Mouse (Mus musculus): ENCODE data around the gene Trex2. TPM values are rescaled to one million over a fixed set of nuclear protein-coding genes. Genes with fewer than 3 reads are reported as not detected.
"Not testable (repeated sequence)": the region's sequence is repeated elsewhere in the genome, so short reads cannot be mapped to it uniquely, and the experiment has no call there.

Gene Trex2
- total RNA-seq, 2 experiments from 2014 or later, result not detected

GRCm38 (mm10) chrX:73441428-73441827 lies 6.3 kb upstream of the Trex2 start:
- ATAC-seq (replicated peaks; ENCODE audit: low FRiP score, poor library complexity, severe bottlenecking), result no peak

DNA sequence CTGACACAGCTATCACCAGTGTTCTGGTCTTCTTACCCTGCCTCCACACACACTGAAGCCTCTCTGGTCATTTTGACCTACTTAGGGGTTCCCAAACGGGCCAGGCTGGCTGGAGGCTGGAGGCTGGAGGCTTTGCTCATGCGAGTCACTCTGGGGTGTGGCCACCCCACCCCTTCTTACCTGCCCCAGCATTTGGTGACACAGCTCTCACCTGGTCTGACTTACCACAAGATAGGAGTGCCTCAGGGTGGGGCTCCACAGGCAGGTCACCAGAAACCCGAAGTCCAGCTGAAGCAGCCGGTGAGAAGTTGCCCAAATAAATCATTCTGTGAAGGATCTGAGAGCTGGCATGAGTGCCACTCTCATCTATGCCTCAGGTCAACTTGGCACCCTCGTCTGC lies 2.3 kb downstream of the Trex2 start:
- no peak for ATAC-seq (replicated peaks; ENCODE audit: low FRiP score, poor library complexity, severe bottlenecking)

DNA sequence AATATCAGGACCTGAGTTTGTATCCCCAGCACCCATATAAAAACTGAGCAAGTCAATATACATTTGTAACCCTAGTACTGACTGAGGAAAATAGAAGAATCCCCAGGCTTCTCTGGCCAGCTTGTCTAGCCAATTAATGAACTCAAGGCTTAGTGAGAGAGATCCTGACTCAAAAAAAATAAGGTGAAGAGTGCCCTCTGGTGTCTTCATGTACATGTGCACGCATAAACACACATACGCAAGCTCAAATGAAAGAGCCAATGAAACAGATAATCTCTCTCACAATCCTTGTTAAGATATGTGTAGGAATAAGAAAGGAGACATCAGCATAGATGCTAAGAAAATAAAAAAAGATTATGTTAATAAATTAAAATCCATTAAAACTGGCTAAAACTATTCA lies 5.1 kb downstream of the Trex2 start:
- no peak for ATAC-seq (replicated peaks; ENCODE audit: low FRiP score, poor library complexity, severe bottlenecking)

DNA sequence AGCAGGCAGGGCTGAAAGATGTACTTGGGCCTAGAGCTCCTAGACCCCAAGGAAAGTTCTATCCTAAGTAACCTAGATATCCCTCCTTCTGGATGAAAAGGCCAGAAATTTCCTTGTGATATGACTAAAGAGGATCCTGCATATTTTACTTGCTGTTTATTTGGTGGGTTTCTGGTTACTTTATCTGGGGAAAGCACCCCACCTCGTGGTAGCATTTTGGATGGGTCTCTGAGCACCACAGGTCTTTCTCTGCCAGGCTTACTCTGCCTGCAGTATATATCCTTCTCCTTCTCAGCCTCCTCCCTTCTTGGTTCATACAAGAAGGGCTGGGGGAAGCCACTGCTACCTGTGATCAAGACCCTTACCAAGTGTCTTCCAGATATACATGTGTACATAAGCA lies 22.4 kb downstream of the Trex2 start:
- ATAC-seq (replicated peaks; ENCODE audit: low FRiP score, poor library complexity, severe bottlenecking), result no peak

- ATAC-seq (replicated peaks; ENCODE audit: low FRiP score, poor library complexity, severe bottlenecking), result no peak
These were observed 24.1 kb downstream of the Trex2 start, which contains the start of gene Zfp92 for GRCm38 (mm10) chrX:73410880-73411517. TSS of gene Zfp92 (plus strand) at chrX:73411096.

- ATAC-seq (replicated peaks; ENCODE audit: low FRiP score, poor library complexity, severe bottlenecking), result no peak
These were observed 33.5 kb downstream of the Trex2 start for GRCm38 (mm10) chrX:73401616-73402015.

DNA sequence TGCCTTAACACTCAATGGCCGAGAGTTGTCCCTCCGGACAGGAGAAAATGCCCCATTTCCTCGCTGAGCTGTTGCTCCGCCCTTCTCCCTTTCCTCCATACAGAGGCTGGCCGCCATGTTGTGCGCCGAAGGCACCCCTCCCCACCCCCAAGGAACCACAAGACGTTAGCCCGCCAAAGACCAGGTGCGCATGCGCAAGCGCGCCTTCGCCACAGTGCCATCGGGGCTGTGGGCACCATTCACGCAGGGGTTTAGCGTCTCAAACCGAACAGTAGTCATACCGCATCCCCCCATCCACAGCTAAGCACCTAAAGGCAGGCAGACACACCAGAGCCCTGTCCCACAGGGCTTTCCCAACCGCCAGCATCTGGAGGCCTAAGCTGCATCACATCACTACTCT lies 34.2 kb downstream of the Trex2 start:
- ATAC-seq (replicated peaks; ENCODE audit: low FRiP score, poor library complexity, severe bottlenecking), result no peak

GRCm38 (mm10) chrX:73398636-73399035 lies 36.5 kb downstream of the Trex2 start, which contains the start of gene Gm18336:
TSS of gene Gm18336 (minus strand) at chrX:73398736.
- not testable (repeated sequence) for ATAC-seq (replicated peaks; ENCODE audit: low FRiP score, poor library complexity, severe bottlenecking)

DNA sequence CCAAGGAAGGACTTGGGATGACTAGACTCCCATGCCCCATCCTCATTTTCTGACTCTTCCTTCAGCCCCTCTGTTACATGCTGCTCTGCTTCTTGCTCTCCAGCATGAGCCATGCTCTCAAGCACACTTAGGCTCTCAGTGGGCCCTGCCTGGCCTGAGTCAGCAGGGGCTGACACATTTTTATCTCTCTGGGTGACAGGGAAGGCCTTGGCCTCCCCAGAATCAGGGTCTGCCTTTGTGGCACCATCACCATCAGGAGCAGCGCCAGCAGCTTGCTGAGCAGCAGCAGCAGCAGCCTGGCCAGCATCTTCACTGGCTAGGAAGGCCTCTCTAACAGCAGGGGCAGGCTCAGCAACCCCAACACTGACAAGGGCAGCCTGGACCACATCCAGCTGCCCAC lies 38.7 kb downstream of the Trex2 start:
- ATAC-seq (replicated peaks; ENCODE audit: low FRiP score, poor library complexity, severe bottlenecking), result no peak

DNA sequence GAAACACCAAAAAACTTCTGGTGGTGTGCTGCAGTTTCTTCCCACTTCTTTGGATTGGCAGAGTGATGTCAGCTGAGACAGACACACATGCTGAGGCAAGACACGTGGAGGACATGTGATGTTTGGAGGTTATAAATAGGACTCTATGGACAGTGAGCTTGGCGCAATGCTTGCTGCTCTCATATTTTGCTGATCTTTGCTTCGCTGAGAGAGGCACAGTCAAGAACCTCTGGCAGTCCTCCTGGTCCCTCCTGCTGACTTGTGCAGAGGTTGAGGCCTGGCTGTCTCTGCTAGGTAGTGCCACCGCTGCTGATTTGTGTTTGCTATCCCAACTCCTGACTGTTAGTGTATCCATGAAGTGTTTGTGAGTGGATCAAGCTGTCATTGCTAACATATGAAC lies 43.7 kb downstream of the Trex2 start:
- no peak for ATAC-seq (replicated peaks; ENCODE audit: low FRiP score, poor library complexity, severe bottlenecking)

DNA sequence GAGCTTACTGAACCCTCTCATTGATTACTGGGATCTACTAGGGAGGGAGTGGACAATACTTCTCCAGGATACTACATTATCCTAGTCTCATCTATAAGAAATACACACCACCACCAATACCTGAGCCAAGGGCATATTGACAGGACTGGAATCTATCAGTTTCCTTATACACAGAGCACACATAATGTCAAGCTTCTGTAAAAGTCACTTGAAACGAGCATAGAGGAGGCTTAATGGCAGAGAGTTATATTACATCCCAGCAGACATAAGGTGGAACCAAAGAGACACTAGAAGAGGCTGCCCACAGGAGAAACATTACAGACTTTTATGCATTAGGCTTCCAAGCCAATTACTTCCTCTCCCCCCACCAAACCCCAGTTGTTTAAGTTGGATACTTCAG lies 50.2 kb downstream of the Trex2 start:
- no peak for ATAC-seq (replicated peaks; ENCODE audit: low FRiP score, poor library complexity, severe bottlenecking)

GRCm38 (mm10) chrX:73384419-73384818 lies 50.7 kb downstream of the Trex2 start:
- ATAC-seq (replicated peaks; ENCODE audit: low FRiP score, poor library complexity, severe bottlenecking), result no peak

Other genes starting within 250 kb of the Trex2 start
- not detected in 2 replicates for gene Xlr3b, start 243.1 kb downstream of the Trex2 start, total RNA-seq (2015; ENCODE audit: low replicate concordance)
- 1.4 TPM in 1 of 2 replicates, not detected in the other for gene Xlr3b, start 243.1 kb downstream of the Trex2 start, total RNA-seq (2017; ENCODE audit: low replicate concordance)
- gene Xlr4b, start 221.0 kb downstream of the Trex2 start, total RNA-seq (2015; ENCODE audit: low replicate concordance), result 2.9 and 10.8 TPM in 2 replicates
- gene Xlr4b, start 221.0 kb downstream of the Trex2 start, total RNA-seq (2017; ENCODE audit: low replicate concordance), result 5.5 TPM in 1 of 2 replicates, not detected in the other
- gene F8a, start 207.1 kb downstream of the Trex2 start, total RNA-seq (2015; ENCODE audit: low replicate concordance), result 1.7 and 1.8 TPM in 2 replicates
- 1.3 TPM in 2 replicates for gene F8a, start 207.1 kb downstream of the Trex2 start, total RNA-seq (2017; ENCODE audit: low replicate concordance)
- 7.1 TPM in 1 of 2 replicates, not detected in the other for gene Xlr4c, start 192.2 kb downstream of the Trex2 start, total RNA-seq (2015; ENCODE audit: low replicate concordance)
- gene Xlr4c, start 192.2 kb downstream of the Trex2 start, total RNA-seq (2017; ENCODE audit: low replicate concordance), result 14.4 TPM in 1 of 2 replicates, not detected in the other
- not detected in 2 replicates for gene Xlr3c, start 170.0 kb downstream of the Trex2 start, total RNA-seq (2015; ENCODE audit: low replicate concordance)
- gene Xlr3c, start 170.0 kb downstream of the Trex2 start, total RNA-seq (2017; ENCODE audit: low replicate concordance), result not detected in 2 replicates
- not detected in 2 replicates for gene Xlr5a, start 142.4 kb downstream of the Trex2 start, total RNA-seq (2015; ENCODE audit: low replicate concordance)
- not detected in 2 replicates for gene Xlr5a, start 142.4 kb downstream of the Trex2 start, total RNA-seq (2017; ENCODE audit: low replicate concordance)
- not detected in 2 replicates for gene Xlr5c, start 142.4 kb downstream of the Trex2 start, total RNA-seq (2015; ENCODE audit: low replicate concordance)
- gene Xlr5c, start 142.4 kb downstream of the Trex2 start, total RNA-seq (2017; ENCODE audit: low replicate concordance), result not detected in 2 replicates
- not detected in 2 replicates for gene Gm45015, start 98.5 kb downstream of the Trex2 start, total RNA-seq (2015; ENCODE audit: low replicate concordance)
- gene Gm45015, start 98.5 kb downstream of the Trex2 start, total RNA-seq (2017; ENCODE audit: low replicate concordance), result not detected in 2 replicates
- 0.42 and 2.9 TPM in 2 replicates for gene Zfp275, start 92.7 kb downstream of the Trex2 start, total RNA-seq (2015; ENCODE audit: low replicate concordance)
- gene Zfp275, start 92.7 kb downstream of the Trex2 start, total RNA-seq (2017; ENCODE audit: low replicate concordance), result 0.51 and 0.61 TPM in 2 replicates
- gene Gm18336, start 36.6 kb downstream of the Trex2 start, total RNA-seq (2015; ENCODE audit: low replicate concordance), result not detected in 2 replicates
- gene Gm18336, start 36.6 kb downstream of the Trex2 start, total RNA-seq (2017; ENCODE audit: low replicate concordance), result not detected in 2 replicates
- gene Zfp92, start 24.2 kb downstream of the Trex2 start, total RNA-seq (2015; ENCODE audit: low replicate concordance), result not detected in 2 replicates
- gene Zfp92, start 24.2 kb downstream of the Trex2 start, total RNA-seq (2017; ENCODE audit: low replicate concordance), result not detected in 2 replicates
- gene Haus7, start 23.7 kb upstream of the Trex2 start, total RNA-seq (2015; ENCODE audit: low replicate concordance), result 9.2 and 13.0 TPM in 2 replicates
- gene Haus7, start 23.7 kb upstream of the Trex2 start, total RNA-seq (2017; ENCODE audit: low replicate concordance), result 8.0 and 14.1 TPM in 2 replicates
- gene Bgn, start 48.3 kb upstream of the Trex2 start, total RNA-seq (2015; ENCODE audit: low replicate concordance), result 11.2 and 28.9 TPM in 2 replicates
- 1.0 and 1.8 TPM in 2 replicates for gene Bgn, start 48.3 kb upstream of the Trex2 start, total RNA-seq (2017; ENCODE audit: low replicate concordance)
- not detected in 2 replicates for gene Atp2b3, start 67.7 kb upstream of the Trex2 start, total RNA-seq (2015; ENCODE audit: low replicate concordance)
- not detected in 2 replicates for gene Atp2b3, start 67.7 kb upstream of the Trex2 start, total RNA-seq (2017; ENCODE audit: low replicate concordance)
- not detected in 2 replicates for gene Dusp9, start 204.1 kb upstream of the Trex2 start, total RNA-seq (2015; ENCODE audit: low replicate concordance)
- gene Dusp9, start 204.1 kb upstream of the Trex2 start, total RNA-seq (2017; ENCODE audit: low replicate concordance), result not detected in 2 replicates
- gene Pnck, start 224.8 kb upstream of the Trex2 start, total RNA-seq (2015; ENCODE audit: low replicate concordance), result not detected in 2 replicates
- gene Pnck, start 224.8 kb upstream of the Trex2 start, total RNA-seq (2017; ENCODE audit: low replicate concordance), result not detected in 2 replicates
- gene Slc6a8, start 237.8 kb upstream of the Trex2 start, total RNA-seq (2015; ENCODE audit: low replicate concordance), result 1.3 and 1.4 TPM in 2 replicates
- gene Slc6a8, start 237.8 kb upstream of the Trex2 start, total RNA-seq (2017; ENCODE audit: low replicate concordance), result 0.51 TPM in 1 of 2 replicates, not detected in the other

Measured in erythroid progenitor cell, adult 5-6 weeks (primary cell).